Comparison of ENCODE assay signal across 8 mouse cellular contexts in the genomic region with DNA sequence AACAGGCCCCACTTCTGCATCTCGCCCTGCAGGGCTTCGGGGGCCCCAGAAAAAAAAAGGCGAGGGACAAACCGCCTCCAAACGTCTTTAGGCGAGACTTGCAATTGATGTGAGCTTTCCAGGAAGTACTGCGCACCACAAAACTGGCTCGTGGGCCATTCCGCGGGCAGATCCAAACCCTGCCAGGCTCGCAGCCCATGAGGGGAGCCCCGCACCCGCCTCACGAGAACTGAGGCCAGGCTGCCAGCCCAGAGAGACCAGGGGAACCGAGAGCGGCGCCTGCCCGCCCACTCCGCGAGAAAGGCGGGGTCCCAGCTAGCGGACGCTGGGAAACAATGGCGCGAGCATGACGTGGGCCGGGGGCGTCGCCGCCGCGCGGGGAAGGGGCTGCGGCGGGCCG. TPM values are rescaled to one million over a fixed set of nuclear protein-coding genes. Genes with fewer than 3 reads are reported as not detected.
A peak's percentile ranks its signal among the peaks of the same experiment; 100 is the strongest.
DNase-seq lines count a peak whose midpoint lies in the region; ATAC-seq lines count a peak whose summit lies in the region.

No protein-coding gene starts in this region.

- no peaks in the 10 kb centered on the region for H3K9me3 ChIP-seq in megakaryocyte, embryonic 14.5 days

- peak overlapping the region; percentile 94 for H3K4me3 ChIP-seq in megakaryocyte, embryonic 14.5 days (replicated peaks)

- DNase-seq in WW6 (ENCODE audit: low read depth, low spot score), result peak; percentile 54
- DNase-seq in gastrocnemius, adult 8-10 months (ENCODE audit: low spot score in 2 of 2), result peak; percentile 58 to 68
- DNase-seq in induced T-regulatory cell, adult 2 months (ENCODE audit: low read depth), result peak; percentile 84
- peak; percentile 56 to 85 for DNase-seq in left cerebral cortex, adult 9 months (ENCODE audit: low spot score in 2 of 2)
- peak; percentile 83 to 88 for DNase-seq in right cerebral cortex, adult 2 months (ENCODE audit: low spot score in 2 of 2)
- peak; percentile 84 for DNase-seq in urinary bladder, postnatal 14 days (ENCODE audit: low spot score)

- no peaks in the 10 kb centered on the region for H3K27me3 ChIP-seq in megakaryocyte, embryonic 14.5 days (replicated peaks)

- peak; percentile 77 for ATAC-seq in common myeloid progenitor, adult 5-6 weeks (replicated peaks; ENCODE audit: low read depth, poor library complexity, severe bottlenecking)

- H3K36me3 ChIP-seq in megakaryocyte, embryonic 14.5 days (replicated peaks; ENCODE audit: low read length), result peaks cover 33% of the 10 kb centered on the region

- H3K4me1 ChIP-seq in megakaryocyte, embryonic 14.5 days, result peaks cover 72% of the 10 kb centered on the region

RNA-seq across cellular contexts. Expression of gene Ina, which starts 52.8 kb away (rescaled TPM):
- total RNA-seq in common myeloid progenitor, adult 5-6 weeks (2017), result 0.34 and 0.64 TPM in 2 replicates
- total RNA-seq in gastrocnemius, adult 8-10 months (2022), result not detected
- polyA plus RNA-seq in megakaryocyte, embryonic 14.5 days (2012; ENCODE audit: insufficient read depth, low replicate concordance), result 0.13 TPM in 1 of 2 replicates, not detected in the other

RNA-seq across cellular contexts. Expression of gene Nt5c2, which starts 53.3 kb away (rescaled TPM):
- total RNA-seq in common myeloid progenitor, adult 5-6 weeks (2017), result 98.9 and 107 TPM in 2 replicates
- total RNA-seq in gastrocnemius, adult 8-10 months (2022), result 10 to 100 TPM in 1 of 4 experiments, 1 to 10 TPM in 3; 5.8 to 10.2 (median 8.1) TPM
- 2.1 and 11.7 TPM in 2 replicates for polyA plus RNA-seq in megakaryocyte, embryonic 14.5 days (2012; ENCODE audit: insufficient read depth, low replicate concordance)

Comparison
In these comparisons a context has a peak if more than half of its experiments do, and no peak if none do; other contexts are left out.
1. Peak in every context shown above with its lines: DNase-seq, ATAC-seq and H3K4me3 ChIP-seq.